Mouse (Mus musculus): ENCODE measurements at regions not wholly inside any gene's neighbourhood (a gene's known extent, or its start where the extent isn't known, plus 50 kb on each side); places are given as distances from the start of the nearest gene placed in this dataset.

GRCm38 (mm10) chr11:64652811-64653210, 216.4 kb upstream of the F930015N05Rik start:
- DNase-seq (ENCODE audit: low spot score in 2 of 2), result no peak

DNA sequence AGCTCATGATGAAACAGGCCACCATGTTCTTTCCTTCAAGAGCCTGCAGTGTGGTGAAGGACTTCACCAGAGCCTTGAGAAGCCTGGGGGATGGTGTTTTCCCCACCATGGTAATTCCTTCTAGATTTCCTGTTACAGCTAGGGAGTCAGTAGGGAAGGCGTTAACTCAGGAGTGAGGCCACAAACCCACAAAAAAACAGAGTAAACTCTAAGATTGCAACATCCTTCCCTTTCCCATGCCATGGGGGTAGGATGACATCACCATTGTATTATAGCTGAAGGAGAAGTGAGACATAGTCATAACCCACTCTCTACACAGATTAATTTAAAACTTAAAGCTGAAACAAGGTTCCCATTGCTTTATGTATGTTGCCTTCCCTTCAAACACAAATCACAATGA, 218.7 kb upstream of the F930015N05Rik start:
- no peak for DNase-seq (ENCODE audit: low spot score in 2 of 2)

- DNase-seq (ENCODE audit: low spot score in 2 of 2), result no peak
These were observed 226.7 kb upstream of the F930015N05Rik start for GRCm38 (mm10) chr11:64663166-64663565.

DNA sequence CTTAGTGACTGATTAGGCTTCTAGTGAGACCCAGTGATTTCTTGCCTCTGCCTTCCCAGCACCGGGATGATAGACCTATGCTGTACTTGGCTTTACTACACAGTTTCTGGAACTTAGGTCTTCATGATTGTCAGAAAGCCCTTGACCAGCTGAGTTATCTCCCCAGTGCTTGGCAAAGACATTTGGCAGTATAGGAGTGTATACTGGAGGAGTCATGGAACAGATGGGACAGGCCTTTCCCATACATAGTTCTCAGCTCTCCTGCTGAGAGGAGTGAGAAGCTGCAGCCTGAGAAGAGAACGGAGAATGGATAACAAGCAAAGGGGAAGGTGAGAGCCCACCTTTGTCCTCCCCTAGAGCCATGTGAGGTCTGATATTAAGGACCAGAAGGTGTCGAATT, 230.6 kb upstream of the F930015N05Rik start:
- no peak for DNase-seq (ENCODE audit: low spot score in 2 of 2)

DNA sequence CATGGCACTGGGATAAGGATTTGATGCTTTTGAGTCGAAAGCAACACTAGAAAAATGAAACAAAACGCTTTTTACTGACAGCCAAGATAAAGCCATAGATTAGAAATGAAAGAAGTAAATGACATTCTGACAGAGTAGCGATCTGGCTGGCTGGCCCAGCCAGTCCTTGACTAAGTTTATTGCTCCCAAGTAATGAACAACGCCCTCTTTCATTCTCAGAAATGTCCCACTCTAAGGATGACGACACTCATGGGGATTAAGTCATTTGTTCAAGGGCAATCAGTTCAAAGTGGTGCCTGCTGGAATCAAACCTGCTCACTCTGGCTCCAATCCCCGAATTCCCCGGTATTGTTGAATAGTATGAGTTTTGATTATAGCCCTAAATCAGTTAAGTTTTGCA, 231.1 kb upstream of the F930015N05Rik start:
- no peak for DNase-seq (ENCODE audit: low spot score in 2 of 2)

GRCm38 (mm10) chr11:64671898-64672297, 235.4 kb upstream of the F930015N05Rik start:
- DNase-seq (ENCODE audit: low spot score in 2 of 2), result no peak

DNA sequence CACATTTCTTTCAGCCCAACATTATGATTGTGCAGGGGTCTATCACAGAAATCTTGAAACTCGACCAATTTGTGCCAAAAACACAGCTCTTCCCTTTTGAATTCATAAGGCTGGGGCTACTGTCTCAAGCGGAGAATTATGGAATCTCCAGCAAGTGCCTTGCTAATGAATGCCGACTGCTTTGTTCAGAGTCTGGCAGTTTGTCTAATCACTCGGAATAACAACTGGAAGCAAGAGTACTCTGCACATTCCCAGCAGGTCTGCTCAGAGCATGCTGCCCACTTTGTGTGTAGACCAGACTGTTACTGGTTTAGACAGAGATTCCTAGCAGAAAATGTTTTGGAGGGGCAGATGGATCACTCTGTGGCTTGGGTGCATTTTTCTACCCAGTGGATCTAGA, 237.1 kb upstream of the F930015N05Rik start:
- no peak for DNase-seq (ENCODE audit: low spot score in 2 of 2)

DNA sequence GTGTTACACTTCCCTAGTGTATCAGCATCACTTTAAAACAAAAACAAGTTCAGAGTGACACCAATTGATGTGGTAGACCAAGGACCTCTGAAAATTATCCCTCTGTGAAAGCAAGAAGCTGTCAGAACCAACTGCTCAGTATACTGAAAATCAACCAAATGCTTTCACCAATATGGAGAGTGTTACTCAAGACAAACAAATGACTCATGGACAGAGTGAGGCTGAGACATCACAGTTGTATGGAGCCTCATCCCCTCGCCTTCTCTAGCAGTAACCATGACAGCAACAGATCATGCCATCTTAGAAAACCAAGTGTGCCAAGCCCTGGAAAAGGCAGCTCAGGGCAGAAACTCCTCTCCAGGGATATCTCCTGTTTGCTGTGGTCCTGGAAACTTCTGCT, 267.3 kb upstream of the F930015N05Rik start:
- DNase-seq (ENCODE audit: low spot score in 2 of 2), result no peak

DNA sequence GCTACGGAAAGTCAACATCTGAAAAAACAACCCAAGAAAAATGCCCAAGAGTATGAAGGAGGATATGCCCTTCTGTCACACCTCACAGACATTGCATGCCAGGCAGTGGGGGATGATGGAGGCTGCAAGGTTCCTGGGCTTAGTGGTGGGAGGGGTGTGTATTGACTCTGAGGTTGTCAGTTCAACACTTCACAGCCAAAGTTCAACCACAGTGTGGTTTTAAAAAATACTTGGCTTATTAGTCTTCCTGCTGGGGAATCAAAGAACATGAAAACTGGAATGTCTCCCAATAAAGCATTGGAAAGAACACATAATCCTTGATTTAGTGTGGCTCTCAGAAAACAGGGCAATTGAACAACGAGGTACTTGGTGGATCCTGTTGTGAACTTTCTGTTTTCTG, 267.0 kb upstream of the Elac2 start:
- DNase-seq (ENCODE audit: low spot score in 2 of 2), result no peak

GRCm38 (mm10) chr11:64715182-64715581, 263.7 kb upstream of the Elac2 start:
- DNase-seq (ENCODE audit: low spot score in 2 of 2), result no peak

DNA sequence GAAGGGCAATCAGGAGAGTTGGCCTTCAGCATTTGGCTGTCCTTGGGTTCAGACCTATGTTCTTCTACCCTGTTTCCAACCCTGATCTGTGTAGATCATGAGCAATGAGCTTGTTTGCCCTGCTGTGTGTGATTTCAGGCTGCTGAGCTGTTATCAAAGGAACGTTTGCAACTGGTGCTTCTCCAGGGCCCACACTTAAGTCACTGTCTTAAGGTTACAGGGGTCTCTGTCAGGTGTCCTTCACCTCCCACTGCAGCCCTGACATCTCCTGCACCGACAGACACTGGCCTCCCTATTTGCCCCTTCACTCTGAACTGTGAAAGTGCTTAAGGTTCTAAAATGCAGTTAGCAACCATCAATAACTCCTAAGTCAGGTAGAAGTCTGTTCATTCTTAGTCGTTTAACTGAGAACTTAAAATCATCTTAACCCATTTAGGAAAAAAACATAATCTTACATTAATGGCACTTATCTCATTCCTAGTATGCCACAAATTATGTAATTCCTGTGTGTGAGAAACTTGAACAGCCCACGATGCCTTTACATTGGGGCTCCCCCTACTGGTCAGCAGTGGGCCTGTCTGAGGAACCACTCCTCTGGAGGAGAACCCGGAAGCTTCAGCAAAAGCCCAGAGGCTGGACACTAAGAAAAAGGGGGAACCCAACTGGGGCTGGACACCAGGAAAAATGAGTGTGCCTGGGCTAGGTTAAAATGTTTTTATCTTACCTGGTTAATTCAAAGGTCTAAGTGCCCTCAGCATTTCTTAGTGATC, 260.3 kb upstream of the Elac2 start:
- peak; percentile 63 to 73 for DNase-seq (ENCODE audit: low spot score in 2 of 2)

GRCm38 (mm10) chr11:64726249-64726648, 252.6 kb upstream of the Elac2 start:
- no peak for DNase-seq (ENCODE audit: low spot score in 2 of 2)

- no peak for DNase-seq (ENCODE audit: low spot score in 2 of 2)
These were observed 250.9 kb upstream of the Elac2 start for GRCm38 (mm10) chr11:64727841-64728421.

DNA sequence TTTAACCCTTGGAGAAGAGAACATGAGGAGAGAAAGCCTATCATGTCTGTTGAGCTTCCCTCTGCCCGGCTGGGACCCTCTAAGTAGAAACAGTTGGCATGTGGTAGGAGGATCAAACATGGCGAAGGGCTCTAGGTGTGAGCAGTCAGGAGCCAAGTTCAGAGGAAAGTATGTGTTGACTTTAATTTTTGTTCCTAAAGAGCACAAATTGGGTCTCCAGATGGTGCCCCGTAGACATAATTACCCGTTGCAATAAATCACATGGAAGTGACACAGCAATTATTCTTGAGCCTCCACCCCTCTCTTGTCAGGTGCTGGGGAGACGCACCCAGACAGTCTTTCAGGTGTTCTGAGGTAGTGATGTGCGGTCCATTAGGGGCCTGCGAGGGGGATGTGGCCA, 239.9 kb upstream of the Elac2 start:
- DNase-seq (ENCODE audit: low spot score in 2 of 2), result no peak

DNA sequence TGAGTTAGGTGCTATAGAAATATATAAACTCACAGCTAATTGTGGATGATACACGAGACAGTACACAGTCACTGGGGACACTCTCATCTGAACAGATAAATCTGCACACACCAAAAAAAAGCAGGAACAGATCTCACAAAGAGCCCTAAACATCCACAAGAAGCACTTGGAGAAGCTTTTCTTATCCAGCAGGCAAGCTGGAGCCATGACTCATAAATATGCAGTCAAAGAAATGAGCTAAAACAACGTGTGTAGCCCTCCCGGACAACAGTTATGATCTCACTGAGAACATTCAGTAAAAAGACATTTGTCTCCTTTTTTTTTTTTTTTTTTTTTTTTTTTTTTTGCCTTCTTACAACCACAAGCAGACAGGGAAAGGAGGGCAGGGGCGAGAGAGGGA, 235.1 kb upstream of the Elac2 start:
- no peak for DNase-seq (ENCODE audit: low spot score in 2 of 2)

DNA sequence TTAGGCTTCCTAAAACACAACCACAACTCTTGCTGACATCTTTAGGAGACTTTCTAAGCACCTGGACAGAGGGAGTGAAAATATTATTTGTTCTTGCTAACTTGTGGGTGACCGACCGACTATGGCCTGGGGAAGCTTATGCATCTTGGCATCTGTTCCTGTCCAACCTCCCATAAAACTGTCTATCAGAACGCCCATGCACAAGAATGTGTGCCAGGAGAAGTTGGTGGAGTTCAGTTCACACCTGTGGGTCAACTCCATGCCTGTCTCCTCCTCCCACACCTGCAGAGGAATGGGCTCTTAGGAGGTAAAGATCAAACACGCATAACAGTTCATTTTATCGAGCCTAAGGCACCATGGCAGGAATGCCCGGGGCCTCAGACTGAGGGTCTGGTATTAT, 232.7 kb upstream of the Elac2 start:
- DNase-seq (ENCODE audit: low spot score in 2 of 2), result no peak

- DNase-seq (ENCODE audit: low spot score in 2 of 2), result no peak
These were observed 228.9 kb upstream of the Elac2 start for GRCm38 (mm10) chr11:64749976-64750375.

GRCm38 (mm10) chr11:64752299-64752698, 226.5 kb upstream of the Elac2 start:
- no peak for DNase-seq (ENCODE audit: low spot score in 2 of 2)

GRCm38 (mm10) chr11:64752816-64753215, 226.0 kb upstream of the Elac2 start:
- DNase-seq (ENCODE audit: low spot score in 2 of 2), result no peak

GRCm38 (mm10) chr11:64754076-64754475, 224.8 kb upstream of the Elac2 start:
- no peak for DNase-seq (ENCODE audit: low spot score in 2 of 2)

- no peak for DNase-seq (ENCODE audit: low spot score in 2 of 2)
These were observed 223.3 kb upstream of the Elac2 start for GRCm38 (mm10) chr11:64755563-64755962.

- DNase-seq (ENCODE audit: low spot score in 2 of 2), result no peak
These were observed 218.2 kb upstream of the Elac2 start for GRCm38 (mm10) chr11:64760626-64761025.

DNA sequence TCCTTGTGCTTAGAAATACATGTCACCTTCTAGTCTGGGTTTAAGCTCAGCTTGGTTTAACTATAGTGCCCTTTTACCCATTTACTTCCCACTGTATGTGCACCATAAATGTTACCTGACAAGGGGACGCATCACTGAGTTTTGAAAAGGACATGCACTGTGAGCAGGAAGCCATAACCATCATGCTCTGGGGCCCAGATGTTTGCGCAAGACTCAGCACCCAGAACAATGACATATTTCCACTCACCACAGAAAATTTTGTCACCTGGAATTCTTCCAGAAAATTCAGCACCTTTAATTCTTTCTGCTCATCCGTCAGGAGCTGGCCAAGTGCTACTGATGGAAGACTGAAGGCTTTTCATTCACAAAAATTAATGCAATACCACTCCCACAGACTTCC, 216.1 kb upstream of the Elac2 start:
- DNase-seq (ENCODE audit: low spot score in 2 of 2), result no peak

All from adrenal gland, postnatal 4 days (tissue).